Mouse (Mus musculus) liver, postnatal 0 days (tissue): ENCODE measurements at regions not wholly inside any gene's neighbourhood (a gene's known extent, or its start where the extent isn't known, plus 50 kb on each side); places are given as distances from the start of the nearest gene placed in this dataset.

Source experiments
- ATAC-seq: fragments of 200-750 bp; cut with Nextera tagmentation; 2 replicates; pipeline ENCODE4 v1.8.0; 2017; ENCODE audit warnings: mild to moderate bottlenecking, moderate library complexity
- DNase-seq: peaks from one replicate; pipeline ENCODE4 v3.0.0-alpha.2; 2016
- H3K27ac ChIP-seq: fragments of 300-500 bp; sonication (generic); 2 replicates; pipeline ENCODE4 v1.5.1; 2014; ENCODE audit warnings: antibody characterized with exemption, moderate library complexity, mild to moderate bottlenecking, low read depth
- H3K27me3 ChIP-seq: fragments of 300-500 bp; sonication (generic); 2 replicates; pipeline ENCODE4 v1.6.1; 2014; ENCODE audit warnings: low read length, control low read depth, mixed read lengths; ENCODE audit not compliant: insufficient read depth
- H3K36me3 ChIP-seq: fragments of 300-500 bp; sonication (generic); replicated peaks from 2 replicates; pipeline ENCODE4 v1.6.1; 2014; ENCODE audit warnings: mild to moderate bottlenecking, control low read depth, low read length, moderate library complexity, mixed read lengths; ENCODE audit not compliant: insufficient read depth
- H3K4me1 ChIP-seq: fragments of 300-500 bp; sonication (generic); 2 replicates; pipeline ENCODE4 v1.6.1; 2014; ENCODE audit warnings: antibody characterized with exemption, mild to moderate bottlenecking, control low read depth; ENCODE audit not compliant: insufficient read depth
- H3K4me2 ChIP-seq: fragments of 300-500 bp; sonication (generic); 2 replicates; pipeline ENCODE4 v1.6.1; 2014; ENCODE audit warnings: low read depth, mild to moderate bottlenecking, low read length, moderate library complexity, mixed read lengths
- H3K4me3 ChIP-seq: fragments of 300-500 bp; sonication (generic); 2 replicates; pipeline ENCODE4 v1.5.1; 2014; ENCODE audit warnings: low read depth, low read length
- H3K9ac ChIP-seq: fragments of 300-500 bp; sonication (generic); replicated peaks from 2 replicates; pipeline ENCODE4 v1.6.1; 2014; ENCODE audit warnings: mild to moderate bottlenecking, moderate library complexity
- H3K9me3 ChIP-seq: fragments of 300-500 bp; sonication (generic); 2 replicates; pipeline ENCODE4 v1.6.1; 2016; ENCODE audit warnings: mild to moderate bottlenecking, control low read depth, low read length, mixed read lengths
- CTCF ChIP-seq: sonication (generic); IDR thresholded peaks from 2 replicates; pipeline ENCODE4 v1.5.1; 2016; ENCODE audit warnings: antibody characterized with exemption, low read depth
- EP300 ChIP-seq: IDR thresholded peaks from 2 replicates; pipeline ENCODE4 v1.6.1; 2016; ENCODE audit warnings: antibody characterized with exemption, low read depth, mild to moderate bottlenecking
- WGBS: fragments of 180-500 bp; shearing (Covaris S2); extraction: QIAGEN DNeasy Blood & Tissue Kit; methylation state at CpG from one replicate; pipeline ENCODE4 v1.1.7; 2014; ENCODE audit not compliant: insufficient replicate concordance; 5-methylcytosine and 5-hydroxymethylcytosine counted together

- Histone ChIP-seq H3K36me3 (no peaks in the 10 kb centered on the region), H3K27me3 (no peaks in the 10 kb centered on the region), H3K9ac (no peak overlapping the region), H3K4me2 (no peak overlapping the region), H3K9me3 (no peaks in the 10 kb centered on the region), H3K4me1 (no peaks in the 10 kb centered on the region), H3K4me3 (no peak overlapping the region), H3K27ac (no peak overlapping the region)
- TF ChIP-seq EP300, result no peak
- no peak for TF ChIP-seq CTCF
- WGBS, result 81% methylated on average over 1 of the region's 1 CpGs
- ATAC-seq, result no peak
- no peak for DNase-seq
Observed at GRCm38 (mm10) chr8:127769651-127770050, 588.8 kb upstream of the Nrp1 start.

- H3K9ac ChIP-seq, result no peak overlapping the region
- no peaks in the 10 kb centered on the region for H3K27me3 ChIP-seq
- TF ChIP-seq CTCF (no peak), EP300 (no peak)
- no peak overlapping the region for H3K27ac ChIP-seq
- H3K4me1 ChIP-seq, result no peaks in the 10 kb centered on the region
- no peaks in the 10 kb centered on the region for H3K9me3 ChIP-seq
- no peak overlapping the region for H3K4me2 ChIP-seq
- DNase-seq (no peak), ATAC-seq (no peak)
- H3K4me3 ChIP-seq, result no peak overlapping the region
- WGBS, result 67% methylated on average over 1 of the region's 1 CpGs
- no peaks in the 10 kb centered on the region for H3K36me3 ChIP-seq
Observed at GRCm38 (mm10) chr8:127771781-127772180, 586.6 kb upstream of the Nrp1 start.

GRCm38 (mm10) chr8:127772415-127772814 lies 586.0 kb upstream of the Nrp1 start:
- no peak for DNase-seq
- Histone ChIP-seq H3K4me2 (no peak overlapping the region), H3K36me3 (no peaks in the 10 kb centered on the region), H3K4me3 (no peak overlapping the region), H3K27ac (no peak overlapping the region), H3K4me1 (no peaks in the 10 kb centered on the region), H3K27me3 (no peaks in the 10 kb centered on the region), H3K9ac (no peak overlapping the region), H3K9me3 (no peaks in the 10 kb centered on the region)
- TF ChIP-seq CTCF (no peak), EP300 (no peak)
- ATAC-seq, result no peak
- 82% methylated on average over 3 of the region's 3 CpGs for WGBS

- H3K27me3 ChIP-seq, result no peaks in the 10 kb centered on the region
- WGBS, result 68% methylated on average over 2 of the region's 2 CpGs
- no peak for ATAC-seq
- no peak overlapping the region for H3K27ac ChIP-seq
- H3K4me1 ChIP-seq, result no peaks in the 10 kb centered on the region
- no peaks in the 10 kb centered on the region for H3K9me3 ChIP-seq
- no peaks in the 10 kb centered on the region for H3K36me3 ChIP-seq
- no peak overlapping the region for H3K9ac ChIP-seq
- no peak overlapping the region for H3K4me2 ChIP-seq
- TF ChIP-seq CTCF (no peak), EP300 (no peak)
- H3K4me3 ChIP-seq, result no peak overlapping the region
- DNase-seq, result no peak
Observed at GRCm38 (mm10) chr8:127772917-127773316, 585.5 kb upstream of the Nrp1 start.

GRCm38 (mm10) chr8:127774642-127775041 lies 583.8 kb upstream of the Nrp1 start:
- TF ChIP-seq CTCF (no peak), EP300 (no peak)
- Histone ChIP-seq H3K27ac (no peak overlapping the region), H3K4me1 (no peaks in the 10 kb centered on the region), H3K4me3 (no peak overlapping the region), H3K9me3 (no peaks in the 10 kb centered on the region), H3K4me2 (no peak overlapping the region), H3K36me3 (no peaks in the 10 kb centered on the region), H3K9ac (no peak overlapping the region), H3K27me3 (no peaks in the 10 kb centered on the region)
- ATAC-seq (no peak), DNase-seq (no peak)
- 87% methylated on average over 9 of the region's 9 CpGs for WGBS

- WGBS, result 27% methylated on average over 1 of the region's 1 CpGs
- H3K4me2 ChIP-seq, result no peak overlapping the region
Observed at GRCm38 (mm10) chr8:127775160-127775559, 583.2 kb upstream of the Nrp1 start.

GRCm38 (mm10) chr8:127775747-127776146 lies 582.7 kb upstream of the Nrp1 start:
- DNase-seq (no peak), ATAC-seq (no peak)
- no peaks in the 10 kb centered on the region for H3K9me3 ChIP-seq
- no peak for TF ChIP-seq EP300
- TF ChIP-seq CTCF, result no peak
- no peak overlapping the region for H3K4me3 ChIP-seq
- H3K4me2 ChIP-seq, result no peak overlapping the region
- H3K9ac ChIP-seq, result no peak overlapping the region
- no peaks in the 10 kb centered on the region for H3K36me3 ChIP-seq
- H3K27me3 ChIP-seq, result no peaks in the 10 kb centered on the region
- H3K27ac ChIP-seq, result no peak overlapping the region
- no peaks in the 10 kb centered on the region for H3K4me1 ChIP-seq
- WGBS, result 62% methylated on average over 7 of the region's 7 CpGs

More at GRCm38 (mm10) chr8:127775160-127775559, 583.2 kb upstream of the Nrp1 start:
- Histone ChIP-seq H3K4me1 (no peaks in the 10 kb centered on the region), H3K27me3 (no peaks in the 10 kb centered on the region), H3K36me3 (no peaks in the 10 kb centered on the region), H3K4me3 (no peak overlapping the region), H3K9ac (no peak overlapping the region), H3K27ac (no peak overlapping the region), H3K9me3 (no peaks in the 10 kb centered on the region)
- DNase-seq (no peak), ATAC-seq (no peak)
- TF ChIP-seq EP300 (no peak), CTCF (no peak)
